Mouse (Mus musculus) WW6 (cell line): ENCODE data around the gene 3110001I22Rik.

ENCODE experiments used
- DNase-seq: peaks from one replicate; pipeline ENCODE4 v3.0.0-alpha.2; 2013; ENCODE audit warnings: low read depth, low spot score

Gene 3110001I22Rik

GRCm38 (mm10) chr16:13716821-13717553 lies 45.3 kb downstream of the 3110001I22Rik start:
- no peak for DNase-seq

DNA sequence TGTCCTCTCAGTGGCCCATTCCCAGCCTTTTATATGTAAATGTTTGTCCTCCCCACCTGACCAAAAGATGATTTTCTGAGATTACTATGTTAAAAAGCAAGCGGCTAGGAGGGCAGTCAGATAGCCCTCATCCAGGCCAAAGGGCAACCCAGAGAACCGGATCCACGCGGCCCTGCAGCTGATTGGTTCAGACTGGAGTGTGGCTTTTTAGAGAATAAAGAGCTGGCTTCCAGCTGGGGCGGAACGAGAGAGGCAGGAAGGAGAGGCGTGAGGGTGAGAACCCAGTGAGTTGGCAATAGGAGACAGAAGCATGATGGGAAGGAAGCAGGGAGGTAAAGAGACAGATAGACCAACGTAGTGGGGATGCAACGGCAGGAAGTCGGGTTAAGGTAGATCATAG lies 51.2 kb downstream of the 3110001I22Rik start:
- no peak for DNase-seq

DNA sequence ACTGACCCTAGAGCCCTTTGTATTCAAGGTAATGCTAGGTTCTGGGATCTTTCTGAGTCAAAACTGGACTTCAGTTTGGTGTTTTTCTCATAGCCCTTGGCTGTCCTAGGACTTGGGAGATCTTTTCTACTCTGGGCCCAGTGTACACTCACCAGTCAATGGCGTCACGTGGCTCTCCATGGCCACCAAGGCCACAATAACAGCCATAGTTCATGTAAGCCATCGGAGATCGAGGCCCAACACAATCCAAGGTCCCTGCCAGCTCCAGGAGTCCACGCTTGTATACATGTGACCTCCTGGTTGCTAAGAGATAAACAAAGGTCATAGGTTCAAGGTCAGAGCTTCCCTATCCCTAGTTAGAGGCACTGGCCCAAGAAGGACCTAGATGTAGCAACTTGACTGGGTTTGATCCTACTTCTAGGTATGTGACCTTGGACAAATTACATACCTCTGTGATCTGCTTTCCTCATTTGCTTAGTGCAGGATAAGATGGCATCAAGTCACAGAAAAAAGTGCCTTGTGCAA lies 56.1 kb downstream of the 3110001I22Rik start:
- no peak for DNase-seq
